Mouse (Mus musculus) erythroblast, embryonic 14.5 days (primary cell): ENCODE results near the gene Dqx1.

ENCODE experiments used
- GATA1 ChIP-seq: IDR thresholded peaks from 2 replicates; pipeline ENCODE4 v1.6.1; 2012; ENCODE audit warnings: low read length, inconsistent platforms, mixed read lengths
- TAL1 ChIP-seq: IDR thresholded peaks from 3 replicates; pipeline ENCODE4 v1.6.1; 2012; ENCODE audit warnings: low read length, inconsistent platforms, mixed read lengths

GRCm38 (mm10) chr6:83070247-83070310, 12.4 kb downstream of the Dqx1 start, which contains the start of gene Tlx2:
- TF ChIP-seq GATA1: no peak
- TF ChIP-seq TAL1: no peak
